Mouse (Mus musculus) large intestine, adult 2 months (tissue): ENCODE data around the gene Agpat2. TPM values are rescaled to one million over a fixed set of nuclear protein-coding genes. Genes with fewer than 3 reads are reported as not detected.

ENCODE experiments used
- DNase-seq: peaks from one replicate; pipeline ENCODE4 v3.0.0-alpha.2; 2012; ENCODE audit warnings: low read depth, low spot score
- WGBS: fragments of 180-500 bp; shearing (Covaris S2); methylation state at CpG from one replicate; pipeline ENCODE4 v1.1.7; 2018; 5-methylcytosine and 5-hydroxymethylcytosine counted together
- polyA plus RNA-seq: library from polyadenylated mRNA; depleted of rRNA; stranded (reverse); fragments of >200 nt; gene quantifications from 2 replicates; pipeline ENCODE4 v1.2.3, GENCODE M21; 2012; rRNA removed

Agpat2 gene
- polyA plus RNA-seq, 1 experiment, result 342 TPM

DNA sequence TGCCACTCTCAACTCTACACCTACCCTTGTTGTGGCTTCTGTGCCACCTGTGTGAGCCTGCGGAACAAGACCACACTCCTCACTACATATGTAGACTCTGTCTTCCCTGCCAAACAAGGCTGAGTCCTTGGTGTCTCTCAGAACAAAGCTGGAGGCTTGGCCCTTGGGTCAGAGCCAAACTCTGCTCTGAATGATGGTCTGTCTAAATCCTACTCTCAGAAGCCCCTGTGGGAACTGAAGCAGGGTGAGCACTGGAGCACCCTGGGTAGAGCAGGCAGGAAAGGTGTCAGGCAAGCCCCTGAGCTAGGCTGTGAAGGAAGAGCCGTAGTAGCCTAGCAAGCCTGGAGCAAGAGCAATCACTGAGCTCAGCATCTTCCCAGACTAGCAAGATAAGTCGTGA is 54.0 kb downstream of the Agpat2 start:
- no peak for DNase-seq
- 68% methylated on average over 3 of the region's 3 CpGs for WGBS

DNA sequence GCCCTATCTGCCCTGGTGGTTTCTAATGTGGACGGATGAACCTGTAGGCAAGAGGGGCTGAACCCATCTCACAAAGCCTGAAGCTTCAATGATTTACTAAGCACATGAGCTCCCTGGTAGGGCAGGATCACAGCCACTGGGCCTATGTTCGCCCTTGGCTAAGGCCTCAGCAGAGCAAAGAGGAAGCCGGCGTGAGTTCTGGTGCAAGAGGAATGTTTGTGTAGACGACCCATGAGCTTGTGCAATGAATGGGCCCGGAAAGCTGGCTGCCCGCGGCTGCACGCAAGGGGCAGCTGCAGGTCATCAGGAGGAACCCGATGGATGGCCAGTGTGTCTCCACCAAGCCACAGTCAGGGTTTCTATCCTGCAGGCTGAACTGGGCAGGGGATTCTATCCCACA is 54.4 kb downstream of the Agpat2 start:
- DNase-seq, result no peak
- 63% methylated on average over 10 of the region's 10 CpGs for WGBS

DNA sequence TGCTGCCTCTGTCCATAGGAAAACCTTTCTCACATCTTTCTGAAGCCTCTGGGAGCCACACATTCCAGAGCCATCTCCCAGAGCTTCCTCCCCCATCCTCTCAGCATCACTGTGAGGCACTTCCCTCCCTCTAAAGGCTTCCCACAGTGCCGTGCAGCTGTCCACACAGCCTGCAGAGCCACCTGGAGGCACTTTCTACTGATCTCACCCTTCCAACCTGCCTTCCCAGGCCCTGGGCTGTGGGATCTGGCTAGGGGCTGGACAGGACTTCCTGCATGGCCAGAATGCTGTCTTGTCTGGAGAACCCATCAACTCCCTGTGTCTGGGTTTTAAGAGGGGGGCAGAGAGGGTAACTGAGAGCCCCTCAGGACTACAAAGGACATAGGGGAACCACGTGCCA is 56.7 kb downstream of the Agpat2 start:
- WGBS, result 61% methylated on average over 2 of the region's 2 CpGs

GRCm38 (mm10) chr2:26544265-26544664 is 60.0 kb downstream of the Agpat2 start:
- WGBS, result 32% methylated on average over 3 of the region's 3 CpGs
- DNase-seq, result no peak

More for the DNA sequence above, 56.7 kb downstream of the Agpat2 start:
- no peak for DNase-seq

GRCm38 (mm10) chr2:26543768-26544167 is 60.4 kb downstream of the Agpat2 start:
- DNase-seq, result no peak
- WGBS, result 72% methylated on average over 8 of the region's 8 CpGs

- DNase-seq, result no peak
- WGBS, result 77% methylated on average over 4 of the region's 4 CpGs
Measured at GRCm38 (mm10) chr2:26543155-26543554, 61.1 kb downstream of the Agpat2 start.

Other genes starting within 250 kb of the Agpat2 start
- 13.3 and 41.9 TPM in 2 replicates for gene Card9, start 243.5 kb downstream of the Agpat2 start, polyA plus RNA-seq
- gene Snapc4, start 223.8 kb downstream of the Agpat2 start, polyA plus RNA-seq, result 25.0 and 28.1 TPM in 2 replicates
- gene Entr1, start 215.1 kb downstream of the Agpat2 start, polyA plus RNA-seq, result 72.4 and 89.7 TPM in 2 replicates
- 32.9 and 40.9 TPM in 2 replicates for gene Pmpca, start 215.1 kb downstream of the Agpat2 start, polyA plus RNA-seq
- 12.7 and 22.3 TPM in 2 replicates for gene Inpp5e, start 195.2 kb downstream of the Agpat2 start, polyA plus RNA-seq
- gene Sec16a, start 159.2 kb downstream of the Agpat2 start, polyA plus RNA-seq, result 48.2 and 83.6 TPM in 2 replicates
- gene Notch1, start 87.8 kb downstream of the Agpat2 start, polyA plus RNA-seq, result 7.3 and 12.8 TPM in 2 replicates
- 78.2 and 80.4 TPM in 2 replicates for gene Egfl7, start 24.4 kb downstream of the Agpat2 start, polyA plus RNA-seq
- gene Gm20532, start 17.8 kb downstream of the Agpat2 start, polyA plus RNA-seq, result not detected in 2 replicates
- gene Fam69b, start 24.0 kb upstream of the Agpat2 start, polyA plus RNA-seq, result 5.0 and 6.3 TPM in 2 replicates
- 0.11 TPM in 1 of 2 replicates, not detected in the other for gene Lcn4, start 66.9 kb upstream of the Agpat2 start, polyA plus RNA-seq